Mouse (Mus musculus) T-helper 17 cell (primary cell): ENCODE measurements around the gene Atxn2.

Experiments
- in situ Hi-C, 2 experiments: fragments of 300-600 bp; cut with MboI, MseI; formaldehyde crosslinking; loops; 1 replicate in 1 of 2; 2 replicates in 1 of 2; pipeline ENCODE4 v1.15.1; 2025; ENCODE audit warnings: high pct_unique_total_duplicates in 2 of 2

The Atxn2 gene

GRCm38 (mm10) chr5:121833159-121833558, 122.0 kb downstream of the Atxn2 start:
- in situ Hi-C loops, result loop anchor here (25.0 kb wide), 2 partner anchors 1004 to 1304 kb away; partner anchors contain the start of genes Rhof (in 1 of the 2) and Setd1b (in 1 of the 2)

GRCm38 (mm10) chr5:121833572-121834240, 122.6 kb downstream of the Atxn2 start:
- in situ Hi-C loops, result loop anchor here (25.0 kb wide), 2 partner anchors 1004 to 1304 kb away; partner anchors contain the start of genes Rhof (in 1 of the 2) and Setd1b (in 1 of the 2)

GRCm38 (mm10) chr5:121834241-121834606, 123.1 kb downstream of the Atxn2 start:
- in situ Hi-C loops, result loop anchor here (25.0 kb wide), 2 partner anchors 1003 to 1303 kb away; partner anchors contain the start of genes Rhof (in 1 of the 2) and Setd1b (in 1 of the 2)

- in situ Hi-C loops, result loop anchor here (25.0 kb wide), 2 partner anchors 1002 to 1302 kb away; partner anchors contain the start of genes Rhof (in 1 of the 2) and Setd1b (in 1 of the 2)
Measured at GRCm38 (mm10) chr5:121834991-121835747, 124.0 kb downstream of the Atxn2 start.

- in situ Hi-C loops, result loop anchor here (25.0 kb wide), 2 partner anchors 1001 to 1301 kb away; partner anchors contain the start of genes Rhof (in 1 of the 2) and Setd1b (in 1 of the 2)
Measured at GRCm38 (mm10) chr5:121835949-121836691, 125.0 kb downstream of the Atxn2 start.

GRCm38 (mm10) chr5:121836692-121837415, 125.7 kb downstream of the Atxn2 start:
- in situ Hi-C loops, result loop anchor here (25.0 kb wide), 2 partner anchors 1000 to 1300 kb away; partner anchors contain the start of genes Rhof (in 1 of the 2) and Setd1b (in 1 of the 2)

- in situ Hi-C loops, result loop anchor here (25.0 kb wide), 2 partner anchors 1000 to 1300 kb away; partner anchors contain the start of genes Rhof (in 1 of the 2) and Setd1b (in 1 of the 2)
Measured at GRCm38 (mm10) chr5:121837441-121838340, 126.6 kb downstream of the Atxn2 start, which contains the start of gene Sh2b3. Sh2b3 (minus strand) TSS chr5:121837646.

- in situ Hi-C loops, result loop anchor here (25.0 kb wide), 2 partner anchors 999 to 1299 kb away; partner anchors contain the start of genes Rhof (in 1 of the 2) and Setd1b (in 1 of the 2)
Measured at GRCm38 (mm10) chr5:121838341-121839127, 127.4 kb downstream of the Atxn2 start.

- in situ Hi-C loops, result loop anchor here (25.0 kb wide), 2 partner anchors 998 to 1298 kb away; partner anchors contain the start of genes Rhof (in 1 of the 2) and Setd1b (in 1 of the 2)
Measured at GRCm38 (mm10) chr5:121839128-121839473, 128.0 kb downstream of the Atxn2 start.

- in situ Hi-C loops, result loop anchor here (5.0 to 25.0 kb wide), 5 partner anchors 44 to 1296 kb away; partner anchors contain the start of genes Rhof (in 1 of the 2) and Setd1b (in 1 of the 2)
Measured at GRCm38 (mm10) chr5:121841516-121841915, 130.4 kb downstream of the Atxn2 start.

- in situ Hi-C loops, result loop anchor here (5.0 to 25.0 kb wide), 5 partner anchors 45 to 1295 kb away; partner anchors contain the start of genes Rhof (in 1 of the 2) and Setd1b (in 1 of the 2)
Measured at GRCm38 (mm10) chr5:121841973-121842372, 130.8 kb downstream of the Atxn2 start.

GRCm38 (mm10) chr5:121842665-121843118, 131.6 kb downstream of the Atxn2 start:
- in situ Hi-C loops, result loop anchor here (5.0 to 25.0 kb wide), 5 partner anchors 45 to 1295 kb away; partner anchors contain the start of genes Rhof (in 1 of the 2) and Setd1b (in 1 of the 2)

- in situ Hi-C loops, result loop anchor here (5.0 to 25.0 kb wide), 5 partner anchors 46 to 1294 kb away; partner anchors contain the start of genes Rhof (in 1 of the 2) and Setd1b (in 1 of the 2)
Measured at GRCm38 (mm10) chr5:121843138-121843905, 132.2 kb downstream of the Atxn2 start.

GRCm38 (mm10) chr5:121845361-121845760, 134.2 kb downstream of the Atxn2 start:
- in situ Hi-C loops, result loop anchor here (25.0 kb wide), 2 partner anchors 992 to 1292 kb away; partner anchors contain the start of genes Rhof (in 1 of the 2) and Setd1b (in 1 of the 2)

GRCm38 (mm10) chr5:121846322-121846721, 135.2 kb downstream of the Atxn2 start:
- in situ Hi-C loops, result loop anchor here (25.0 kb wide), 2 partner anchors 991 to 1291 kb away; partner anchors contain the start of genes Rhof (in 1 of the 2) and Setd1b (in 1 of the 2)

- in situ Hi-C loops, result loop anchor here (25.0 kb wide), 2 partner anchors 990 to 1290 kb away; partner anchors contain the start of genes Rhof (in 1 of the 2) and Setd1b (in 1 of the 2)
Measured at GRCm38 (mm10) chr5:121847269-121847668, 136.1 kb downstream of the Atxn2 start.
